Mouse (Mus musculus) heart, embryonic 13.5 days (tissue): ENCODE measurements around the gene Borcs5. TPM values are rescaled to one million over a fixed set of nuclear protein-coding genes. Genes with fewer than 3 reads are reported as not detected.

Experiments
- ATAC-seq: fragments of 200-750 bp; cut with Nextera tagmentation; 2 replicates; pipeline ENCODE4 v1.8.0; 2017; ENCODE audit warnings: moderate TSS enrichment; ENCODE audit not compliant: insufficient number of reproducible peaks, low FRiP score, low TSS enrichment; ENCODE audit errors: extremely low read depth
- H3K27ac ChIP-seq: fragments of 300-500 bp; sonication (generic); replicated peaks from 2 replicates; pipeline ENCODE4 v1.5.1; 2015; ENCODE audit warnings: moderate library complexity, mild to moderate bottlenecking, inconsistent platforms
- H3K27me3 ChIP-seq: fragments of 300-500 bp; sonication (generic); replicated peaks from 2 replicates; pipeline ENCODE4 v1.6.1; 2015; ENCODE audit warnings: mild to moderate bottlenecking, inconsistent platforms
- H3K36me3 ChIP-seq: fragments of 300-500 bp; sonication (generic); 2 replicates; pipeline ENCODE4 v1.6.1; 2015; ENCODE audit warnings: mild to moderate bottlenecking, inconsistent platforms
- H3K4me1 ChIP-seq: fragments of 300-500 bp; sonication (generic); 2 replicates; pipeline ENCODE4 v1.6.1; 2015; ENCODE audit warnings: inconsistent platforms
- H3K4me2 ChIP-seq: fragments of 300-500 bp; sonication (generic); 2 replicates; pipeline ENCODE4 v1.6.1; 2015; ENCODE audit warnings: inconsistent platforms, mild to moderate bottlenecking, moderate library complexity
- H3K4me3 ChIP-seq: fragments of 300-500 bp; sonication (generic); 2 replicates; pipeline ENCODE4 v1.5.1; 2015; ENCODE audit warnings: moderate library complexity, mild to moderate bottlenecking, inconsistent platforms
- H3K9ac ChIP-seq: fragments of 300-500 bp; sonication (generic); 2 replicates; pipeline ENCODE4 v1.6.1; 2015; ENCODE audit warnings: inconsistent platforms, mild to moderate bottlenecking, moderate library complexity
- H3K9me3 ChIP-seq: fragments of 300-500 bp; sonication (generic); 2 replicates; pipeline ENCODE4 v1.6.1; 2016; ENCODE audit warnings: inconsistent platforms
- WGBS: fragments of 180-500 bp; shearing (Covaris S2); methylation state at CpG from one replicate; pipeline ENCODE4 v1.1.7; 2015; ENCODE audit warnings: mixed read lengths; 5-methylcytosine and 5-hydroxymethylcytosine counted together
- polyA plus RNA-seq: library from polyadenylated mRNA; unstranded; fragments of >200 nt; fragmentation: Nextera tagmentation; extraction: Ambion mirVana; gene quantifications from 2 replicates; pipeline ENCODE4 v1.2.1, GENCODE M21; 2015

Borcs5 gene
- polyA plus RNA-seq, 1 experiment from 2014 or later: 12.7 TPM

- H3K27ac ChIP-seq: peak within 1 kb of the TSS; percentile 67
- ATAC-seq: no peak
- 2% methylated on average over 46 of the region's 46 CpGs for WGBS
These were observed 7.2 kb upstream of the Borcs5 start, which contains the start of gene Mansc1 for GRCm38 (mm10) chr6:134631947-134632687. Mansc1 (minus strand) TSS chr6:134632488.

GRCm38 (mm10) chr6:134632756-134633155 lies 6.6 kb upstream of the Borcs5 start:
- H3K27ac ChIP-seq: peak overlapping the region; percentile 67; the same call in 1 of the 2 replicates
- no peaks in the 10 kb centered on the region for H3K27me3 ChIP-seq
- peak overlapping the region; percentile 92 for H3K4me2 ChIP-seq
- no peaks in the 10 kb centered on the region for H3K36me3 ChIP-seq
- peak overlapping the region; percentile 86 for H3K9ac ChIP-seq
- H3K9me3 ChIP-seq: no peaks in the 10 kb centered on the region
- ATAC-seq: no peak
- WGBS: 27% methylated on average over 5 of the region's 5 CpGs
- H3K4me1 ChIP-seq: peaks cover 17% of the 10 kb centered on the region
- peak overlapping the region; percentile 77 for H3K4me3 ChIP-seq

More at GRCm38 (mm10) chr6:134631947-134632687, 7.2 kb upstream of the Borcs5 start, which contains the start of gene Mansc1:
- no peaks in the 10 kb centered on the region for H3K9me3 ChIP-seq
- H3K4me3 ChIP-seq: peak within 1 kb of the TSS; percentile 77
- no peaks in the 10 kb centered on the region for H3K36me3 ChIP-seq
- peak within 1 kb of the TSS; percentile 86 for H3K9ac ChIP-seq
- H3K4me1 ChIP-seq: peaks cover 17% of the 10 kb centered on the region
- peak within 1 kb of the TSS; percentile 92 for H3K4me2 ChIP-seq
- H3K27me3 ChIP-seq: no peaks in the 10 kb centered on the region

GRCm38 (mm10) chr6:134633553-134633952 lies 5.8 kb upstream of the Borcs5 start:
- Histone ChIP-seq H3K9me3 (no peaks in the 10 kb centered on the region), H3K9ac (no peak overlapping the region), H3K4me2 (no peak overlapping the region), H3K36me3 (no peaks in the 10 kb centered on the region), H3K4me1 (peaks cover 17% of the 10 kb centered on the region), H3K4me3 (no peak overlapping the region), H3K27me3 (no peaks in the 10 kb centered on the region), H3K27ac (no peak overlapping the region)
- 68% methylated on average over 8 of the region's 8 CpGs for WGBS
- no peak for ATAC-seq

GRCm38 (mm10) chr6:134636476-134636875 lies 2.8 kb upstream of the Borcs5 start:
- Histone ChIP-seq H3K9me3 (no peaks in the 10 kb centered on the region), H3K9ac (no peak overlapping the region), H3K4me2 (no peak overlapping the region), H3K36me3 (no peaks in the 10 kb centered on the region), H3K4me1 (peaks cover 11% of the 10 kb centered on the region), H3K27me3 (no peaks in the 10 kb centered on the region), H3K4me3 (no peak overlapping the region), H3K27ac (no peak overlapping the region)
- WGBS: 60% methylated on average over 4 of the region's 4 CpGs
- no peak for ATAC-seq

GRCm38 (mm10) chr6:134639900-134640299 lies 590 bp downstream of the Borcs5 start:
- 97% methylated on average over 1 of the region's 1 CpGs for WGBS
- no peaks in the 10 kb centered on the region for H3K27me3 ChIP-seq
- no peak overlapping the region for H3K4me2 ChIP-seq
- H3K27ac ChIP-seq: no peak overlapping the region
- no peak overlapping the region for H3K4me3 ChIP-seq
- H3K9ac ChIP-seq: no peak overlapping the region
- no peak for ATAC-seq
- peaks cover 4% of the 10 kb centered on the region; the same call in 1 of the 2 replicates for H3K36me3 ChIP-seq
- H3K4me1 ChIP-seq: peaks cover 9% of the 10 kb centered on the region
- H3K9me3 ChIP-seq: no peaks in the 10 kb centered on the region

GRCm38 (mm10) chr6:134640485-134641475 lies 1.5 kb downstream of the Borcs5 start:
- H3K27me3 ChIP-seq: no peaks in the 10 kb centered on the region
- peak overlapping the region; percentile 75 for H3K4me2 ChIP-seq
- peak overlapping the region; percentile 92 for H3K9ac ChIP-seq
- peaks cover 10% of the 10 kb centered on the region for H3K36me3 ChIP-seq
- 1% methylated on average over 63 of the region's 65 CpGs for WGBS
- H3K4me3 ChIP-seq: peak overlapping the region; percentile 96
- peak overlapping the region; percentile 80 for H3K27ac ChIP-seq
- ATAC-seq: peak; percentile 92
- no peaks in the 10 kb centered on the region for H3K9me3 ChIP-seq
- H3K4me1 ChIP-seq: peaks cover 9% of the 10 kb centered on the region

GRCm38 (mm10) chr6:134641738-134642446 lies 2.6 kb downstream of the Borcs5 start:
- WGBS: 68% methylated on average over 9 of the region's 9 CpGs
- peak overlapping the region; percentile 96 for H3K4me3 ChIP-seq
- peak overlapping the region; percentile 92 for H3K9ac ChIP-seq

GRCm38 (mm10) chr6:134643296-134643695 lies 4.0 kb downstream of the Borcs5 start:
- Histone ChIP-seq H3K27ac (no peak overlapping the region), H3K4me2 (no peak overlapping the region), H3K4me1 (peaks cover 13% of the 10 kb centered on the region), H3K4me3 (no peak overlapping the region), H3K9me3 (no peaks in the 10 kb centered on the region), H3K27me3 (no peaks in the 10 kb centered on the region), H3K9ac (no peak overlapping the region), H3K36me3 (peaks cover 16% of the 10 kb centered on the region)
- ATAC-seq: no peak
- 91% methylated on average over 5 of the region's 5 CpGs for WGBS

More at GRCm38 (mm10) chr6:134641738-134642446, 2.6 kb downstream of the Borcs5 start:
- Histone ChIP-seq H3K4me2 (peak overlapping the region; percentile 75), H3K9me3 (no peaks in the 10 kb centered on the region), H3K4me1 (peaks cover 9% of the 10 kb centered on the region), H3K36me3 (peaks cover 16% of the 10 kb centered on the region), H3K27ac (no peak overlapping the region), H3K27me3 (no peaks in the 10 kb centered on the region)
- no peak for ATAC-seq

GRCm38 (mm10) chr6:134646835-134647234 lies 7.5 kb downstream of the Borcs5 start:
- WGBS: 80% methylated on average over 6 of the region's 6 CpGs
- Histone ChIP-seq H3K9me3 (no peaks in the 10 kb centered on the region), H3K27me3 (no peaks in the 10 kb centered on the region), H3K4me1 (peaks cover 12% of the 10 kb centered on the region), H3K4me3 (no peak overlapping the region), H3K36me3 (peaks cover 16% of the 10 kb centered on the region), H3K9ac (no peak overlapping the region), H3K4me2 (no peak overlapping the region), H3K27ac (no peak overlapping the region)
- no peak for ATAC-seq

GRCm38 (mm10) chr6:134647621-134648020 lies 8.3 kb downstream of the Borcs5 start:
- H3K4me2 ChIP-seq: no peak overlapping the region
- no peaks in the 10 kb centered on the region for H3K27me3 ChIP-seq
- H3K9me3 ChIP-seq: no peaks in the 10 kb centered on the region
- no peak for ATAC-seq
- H3K4me3 ChIP-seq: no peak overlapping the region
- H3K36me3 ChIP-seq: peaks cover 16% of the 10 kb centered on the region
- no peak overlapping the region for H3K27ac ChIP-seq
- H3K9ac ChIP-seq: no peak overlapping the region
- H3K4me1 ChIP-seq: peaks cover 8% of the 10 kb centered on the region
- WGBS: 58% methylated on average over 5 of the region's 5 CpGs
